Mouse (Mus musculus): ENCODE data around the gene 0610030E20Rik.

DNA sequence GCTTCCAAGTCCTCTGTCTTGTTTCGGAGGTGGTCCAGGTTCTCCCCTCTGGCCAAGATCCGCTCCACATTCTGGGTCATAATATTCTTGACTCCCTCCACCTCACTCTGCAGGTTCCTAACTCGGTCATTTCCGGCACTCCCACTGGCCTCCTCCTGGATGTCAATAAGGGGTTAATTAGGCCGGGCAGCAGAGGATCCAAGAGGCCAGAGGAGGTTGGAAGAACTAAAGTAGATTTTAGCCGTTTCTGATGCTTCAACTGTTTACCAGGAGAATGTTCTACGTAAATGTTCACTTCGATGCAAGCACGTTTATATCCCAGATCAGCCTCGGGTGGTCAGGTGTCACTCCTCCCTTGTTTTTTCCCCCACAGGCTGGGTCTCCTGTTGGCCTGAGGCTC is 41.1 kb downstream of the 0610030E20Rik start:
- no peak for TF ChIP-seq GATA1 (IDR thresholded peaks at IDR 0.05; ENCODE audit: low read length)
- TF ChIP-seq TAL1 (IDR thresholded peaks at IDR 0.05; ENCODE audit: low read length) = no peak
